Mouse (Mus musculus) heart, postnatal 0 days (tissue): Measurements from ENCODE around the gene Haus6.

Experiments used
- CTCF ChIP-seq: IDR thresholded peaks from 2 replicates; pipeline ENCODE4 v1.5.1; 2016; ENCODE audit warnings: antibody characterized with exemption, control low read depth, low read depth
- EP300 ChIP-seq: IDR thresholded peaks from 2 replicates; pipeline ENCODE4 v1.6.1; 2016; ENCODE audit warnings: antibody characterized with exemption, low read depth

- TF ChIP-seq CTCF (no peak), EP300 (no peak)
Observed at GRCm38 (mm10) chr4:86588236-86588635, 23.6 kb downstream of the Haus6 start.
